Mouse (Mus musculus) stomach, embryonic 14.5 days (tissue): ENCODE data around the gene Cd24a. TPM values are rescaled to one million over a fixed set of nuclear protein-coding genes. Genes with fewer than 3 reads are reported as not detected.
A peak's percentile ranks its signal among the peaks of the same experiment; 100 is the strongest.

Experiments used
- ATAC-seq: fragments of 200-750 bp; cut with Nextera tagmentation; 2 replicates; pipeline ENCODE4 v1.8.0; 2017; ENCODE audit warnings: low read depth, moderate TSS enrichment; ENCODE audit not compliant: insufficient number of reproducible peaks, insufficient read depth, low FRiP score
- H3K27ac ChIP-seq: fragments of 300-500 bp; sonication (generic); 2 replicates; pipeline ENCODE4 v1.5.1; 2014; ENCODE audit warnings: mild to moderate bottlenecking, low read length, moderate library complexity, mixed read lengths
- H3K27me3 ChIP-seq: fragments of 300-500 bp; sonication (generic); 2 replicates; pipeline ENCODE4 v1.6.1; 2014; ENCODE audit warnings: low read length, control low read depth, mixed read lengths; ENCODE audit not compliant: control insufficient read depth, insufficient read depth
- H3K36me3 ChIP-seq: fragments of 300-500 bp; sonication (generic); 2 replicates; pipeline ENCODE4 v1.6.1; 2014; ENCODE audit warnings: mild to moderate bottlenecking, control low read depth, low read length, moderate library complexity, mixed read lengths; ENCODE audit not compliant: control insufficient read depth, insufficient read depth
- H3K4me1 ChIP-seq: fragments of 300-500 bp; sonication (generic); 2 replicates; pipeline ENCODE4 v1.6.1; 2014; ENCODE audit warnings: low read length, control low read depth, mixed read lengths; ENCODE audit not compliant: control insufficient read depth, insufficient read depth
- H3K4me2 ChIP-seq: fragments of 300-500 bp; sonication (generic); replicated peaks from 2 replicates; pipeline ENCODE4 v1.6.1; 2014; ENCODE audit warnings: low read depth, low read length, control low read depth
- H3K4me3 ChIP-seq: fragments of 300-500 bp; sonication (generic); 2 replicates; pipeline ENCODE4 v1.5.1; 2014; ENCODE audit warnings: low read depth, low read length, control low read depth
- H3K9ac ChIP-seq: fragments of 300-500 bp; sonication (generic); replicated peaks from 2 replicates; pipeline ENCODE4 v1.6.1; 2014; ENCODE audit warnings: low read depth, mild to moderate bottlenecking, control low read depth, low read length, moderate library complexity, mixed read lengths
- H3K9me3 ChIP-seq: fragments of 300-500 bp; sonication (generic); 2 replicates; pipeline ENCODE4 v1.6.1; 2016; ENCODE audit warnings: low read depth, low read length, control low read depth; ENCODE audit not compliant: control insufficient read depth
- WGBS: fragments of 180-500 bp; shearing (Covaris S2); extraction: QIAGEN DNeasy Blood & Tissue Kit; methylation state at CpG from one replicate; pipeline ENCODE4 v1.1.7; 2014; 5-methylcytosine and 5-hydroxymethylcytosine counted together
- polyA plus RNA-seq: library from polyadenylated mRNA; unstranded; fragments of >200 nt; fragmentation: Nextera tagmentation; extraction: Ambion mirVana; gene quantifications from 2 replicates; pipeline ENCODE4 v1.2.1, GENCODE M21; 2014

The Cd24a gene
- polyA plus RNA-seq, 1 experiment from 2014 or later, result 351 TPM

DNA sequence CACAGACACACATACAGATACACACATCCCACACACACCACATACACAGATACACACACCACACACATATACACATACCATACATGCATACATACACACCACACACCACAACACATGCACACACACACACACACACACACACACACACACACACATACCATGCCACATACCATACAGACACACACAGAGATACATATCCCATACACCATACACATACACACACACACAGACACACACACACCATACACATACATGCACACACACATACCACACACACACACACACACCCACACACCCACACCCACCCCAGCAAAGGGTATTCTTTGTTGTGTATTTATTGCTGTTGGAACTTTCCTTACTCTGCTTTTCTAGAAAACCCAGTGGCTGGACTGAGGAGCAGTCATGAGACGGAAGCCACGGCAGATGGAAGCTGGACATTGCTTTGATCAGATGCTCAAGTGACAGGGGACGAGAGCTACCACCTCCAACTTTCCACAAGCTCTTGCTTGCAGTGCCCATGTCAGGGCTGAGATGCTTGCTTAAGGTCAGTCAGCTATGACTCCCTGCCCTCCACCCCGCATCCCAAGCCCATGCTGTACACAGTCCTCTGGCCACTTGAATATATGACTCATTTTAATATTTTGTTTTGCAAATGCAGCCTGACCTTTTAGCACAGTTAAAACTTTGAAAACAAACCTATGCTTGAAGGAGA, 26.0 kb downstream of the Cd24a start:
- no peak overlapping the region for H3K4me2 ChIP-seq
- H3K27ac ChIP-seq, result peak overlapping the region; percentile 27; the same call in 1 of the 2 replicates
- no peaks in the 10 kb centered on the region for H3K27me3 ChIP-seq
- H3K9ac ChIP-seq, result no peak overlapping the region
- H3K4me1 ChIP-seq, result peaks cover 22% of the 10 kb centered on the region
- no peak for ATAC-seq
- WGBS, result 72% methylated on average over 4 of the region's 4 CpGs
- H3K4me3 ChIP-seq, result no peak overlapping the region
- H3K36me3 ChIP-seq, result no peaks in the 10 kb centered on the region
- no peaks in the 10 kb centered on the region for H3K9me3 ChIP-seq

DNA sequence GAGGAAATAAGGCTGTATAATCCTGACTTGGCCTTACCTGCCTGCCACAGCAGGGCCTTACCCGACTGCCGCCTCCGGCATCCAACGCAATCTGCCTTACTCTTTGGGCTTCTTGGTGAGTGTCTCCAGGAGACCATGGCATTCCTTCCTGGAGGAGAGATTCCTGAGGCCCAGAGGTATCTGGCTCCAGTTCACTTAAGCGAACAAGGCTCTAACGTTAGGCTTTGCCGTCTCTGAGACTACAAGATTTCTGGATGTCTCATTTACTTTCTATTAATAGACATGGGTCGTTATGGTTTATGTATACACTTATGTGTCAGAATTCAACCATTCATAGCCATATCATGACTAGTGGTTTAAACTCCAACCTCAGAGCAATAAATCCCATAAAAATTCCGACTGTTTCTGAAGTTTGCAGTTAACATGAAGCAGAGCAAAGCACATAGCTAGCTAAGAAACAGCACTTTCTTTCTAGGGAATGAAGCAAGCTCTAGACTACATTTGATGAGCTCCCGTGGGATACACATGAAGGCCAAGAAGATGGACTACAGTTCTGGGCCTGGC, 26.7 kb downstream of the Cd24a start:
- Histone ChIP-seq H3K4me3 (no peak overlapping the region), H3K4me1 (peaks cover 22% of the 10 kb centered on the region), H3K9me3 (no peaks in the 10 kb centered on the region), H3K27ac (peak overlapping the region; percentile 27; the same call in 1 of the 2 replicates), H3K9ac (no peak overlapping the region), H3K36me3 (no peaks in the 10 kb centered on the region), H3K27me3 (no peaks in the 10 kb centered on the region), H3K4me2 (no peak overlapping the region)
- ATAC-seq, result peak; percentile 20; the same call in 1 of the 2 replicates
- 42% methylated on average over 10 of the region's 10 CpGs for WGBS

DNA sequence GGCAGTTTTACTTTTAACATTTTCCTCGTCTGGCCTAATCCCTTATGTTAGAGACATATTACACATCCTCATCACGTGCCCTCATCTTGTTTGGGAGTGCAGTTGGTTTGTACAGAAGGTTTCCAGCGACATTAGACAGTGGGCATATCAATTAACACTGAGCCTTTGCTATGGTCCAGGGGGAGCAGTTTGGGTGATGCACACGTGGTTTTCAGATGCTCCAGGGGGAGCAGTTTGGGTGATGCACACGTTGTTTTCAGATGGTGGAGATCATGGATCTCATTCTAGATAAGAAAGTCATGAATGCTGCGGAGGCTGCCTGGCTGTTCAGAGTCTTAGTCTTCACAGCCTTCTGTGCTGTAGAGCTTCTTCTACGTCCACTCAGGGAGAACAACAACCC, 27.8 kb downstream of the Cd24a start:
- Histone ChIP-seq H3K27ac (no peak overlapping the region), H3K4me1 (peaks cover 22% of the 10 kb centered on the region), H3K36me3 (no peaks in the 10 kb centered on the region), H3K9me3 (no peaks in the 10 kb centered on the region), H3K27me3 (no peaks in the 10 kb centered on the region), H3K4me3 (no peak overlapping the region), H3K4me2 (no peak overlapping the region), H3K9ac (no peak overlapping the region)
- ATAC-seq, result no peak
- WGBS, result 78% methylated on average over 7 of the region's 7 CpGs

DNA sequence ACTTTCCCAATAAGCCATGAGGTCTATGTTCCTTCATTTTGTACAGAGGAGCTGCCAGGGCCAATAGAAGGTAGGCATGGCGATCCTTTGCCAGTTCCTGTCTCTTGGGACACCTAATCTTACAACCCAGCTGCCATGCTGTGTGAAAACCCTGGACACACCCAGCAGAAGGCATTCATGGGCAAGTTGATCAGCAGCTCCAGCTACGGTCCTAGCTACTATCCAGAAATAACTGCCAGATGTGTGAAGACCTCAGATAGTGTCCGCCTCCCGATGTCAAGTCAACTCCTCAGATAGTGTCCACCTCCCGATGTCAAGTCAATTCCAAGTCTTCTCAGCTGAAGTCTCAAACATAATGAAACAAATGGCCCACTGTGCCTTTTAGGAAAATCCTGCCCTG, 31.4 kb downstream of the Cd24a start:
- Histone ChIP-seq H3K27ac (no peak overlapping the region), H3K27me3 (no peaks in the 10 kb centered on the region), H3K9ac (no peak overlapping the region), H3K4me3 (no peak overlapping the region), H3K36me3 (no peaks in the 10 kb centered on the region), H3K4me1 (peaks cover 6% of the 10 kb centered on the region; the same call in 1 of the 2 replicates), H3K9me3 (no peaks in the 10 kb centered on the region), H3K4me2 (no peak overlapping the region)
- ATAC-seq, result peak; percentile 82; the same call in 1 of the 2 replicates
- 88% methylated on average over 5 of the region's 5 CpGs for WGBS

DNA sequence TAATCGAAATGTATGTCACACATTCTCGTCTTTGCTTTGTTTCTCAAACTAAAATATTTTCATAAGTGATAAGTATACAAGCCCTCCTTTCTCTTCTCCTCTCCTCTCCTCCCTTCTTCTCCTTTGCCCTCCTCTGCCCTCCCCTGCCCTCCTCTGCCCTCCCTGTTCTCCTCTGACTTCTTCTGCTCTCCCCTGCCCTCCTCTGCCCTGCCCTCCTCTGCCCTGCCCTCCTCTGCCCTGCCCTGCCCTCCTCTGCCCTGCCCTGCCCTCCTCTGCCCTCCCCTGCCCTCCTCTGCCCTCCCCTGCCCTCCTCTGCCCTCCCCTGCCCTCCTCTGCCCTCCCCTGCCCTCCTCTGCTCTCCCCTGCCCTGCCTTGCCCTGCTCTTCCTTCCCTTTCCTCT, 31.9 kb downstream of the Cd24a start:
- no peaks in the 10 kb centered on the region for H3K9me3 ChIP-seq
- no peak overlapping the region for H3K4me3 ChIP-seq
- no peaks in the 10 kb centered on the region for H3K27me3 ChIP-seq
- H3K9ac ChIP-seq, result no peak overlapping the region
- no peak overlapping the region for H3K27ac ChIP-seq
- H3K4me2 ChIP-seq, result no peak overlapping the region
- WGBS, result 76% methylated on average over 2 of the region's 2 CpGs
- H3K36me3 ChIP-seq, result no peaks in the 10 kb centered on the region
- H3K4me1 ChIP-seq, result 0 out of 2 replicates have a peak, but pooled peaks cover 3% of the 10 kb centered on the region
- ATAC-seq, result no peak

DNA sequence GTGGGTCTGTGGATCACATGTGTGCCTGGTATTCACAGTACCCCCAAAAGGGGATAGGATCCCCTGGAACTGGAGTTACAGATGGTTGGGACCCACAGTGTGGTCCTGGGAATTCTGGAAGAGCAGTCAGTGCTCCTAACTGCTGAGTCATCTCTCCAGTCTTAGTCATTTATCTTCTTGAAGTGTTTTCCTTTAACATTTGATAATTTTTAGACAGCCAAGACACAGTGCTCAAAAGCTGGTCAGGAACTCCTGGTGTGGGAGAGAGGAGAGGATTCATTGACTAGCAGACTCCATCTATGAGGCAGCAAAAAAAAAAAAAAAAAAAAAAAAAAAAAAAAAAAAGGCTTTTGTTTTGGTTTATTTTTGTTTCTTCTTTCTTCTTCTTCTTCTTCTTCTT, 33.0 kb downstream of the Cd24a start:
- Histone ChIP-seq H3K9ac (no peak overlapping the region), H3K27me3 (no peaks in the 10 kb centered on the region), H3K4me1 (no peaks in the 10 kb centered on the region), H3K36me3 (no peaks in the 10 kb centered on the region), H3K9me3 (no peaks in the 10 kb centered on the region), H3K27ac (no peak overlapping the region), H3K4me3 (no peak overlapping the region), H3K4me2 (no peak overlapping the region)
- ATAC-seq, result no peak

DNA sequence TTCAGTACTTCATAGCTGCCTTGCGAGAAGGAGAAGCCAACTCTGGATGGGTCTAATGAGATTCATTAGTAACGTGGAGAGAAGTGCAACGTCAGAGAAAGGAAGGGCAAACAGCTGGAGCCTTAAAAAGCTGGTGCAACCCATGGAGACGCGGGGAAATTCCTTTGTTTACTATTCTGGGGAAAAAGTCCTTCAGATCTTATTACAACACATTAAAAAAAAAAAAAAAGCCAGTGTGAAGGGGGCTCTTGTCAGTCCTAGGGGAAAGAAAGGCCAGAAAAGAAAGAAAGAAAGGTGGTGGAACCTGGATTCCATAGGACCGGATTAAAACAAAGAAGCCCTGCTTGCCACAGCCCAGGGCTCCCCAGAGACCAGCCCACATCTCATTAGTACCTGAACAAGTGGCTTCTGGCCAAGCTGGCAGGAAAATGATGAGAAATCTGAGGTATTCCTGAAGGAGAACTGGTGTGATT, 41.0 kb downstream of the Cd24a start:
- no peak overlapping the region for H3K27ac ChIP-seq
- ATAC-seq, result no peak
- no peaks in the 10 kb centered on the region for H3K27me3 ChIP-seq
- 6% methylated on average over 6 of the region's 6 CpGs for WGBS
- H3K4me2 ChIP-seq, result 0 out of 2 replicates have a peak overlapping the region, but pooled peaks have one; percentile 16
- H3K9ac ChIP-seq, result no peak overlapping the region
- H3K4me1 ChIP-seq, result peaks cover 11% of the 10 kb centered on the region; the same call in 1 of the 2 replicates
- no peaks in the 10 kb centered on the region for H3K36me3 ChIP-seq
- H3K4me3 ChIP-seq, result no peak overlapping the region
- H3K9me3 ChIP-seq, result no peaks in the 10 kb centered on the region

DNA sequence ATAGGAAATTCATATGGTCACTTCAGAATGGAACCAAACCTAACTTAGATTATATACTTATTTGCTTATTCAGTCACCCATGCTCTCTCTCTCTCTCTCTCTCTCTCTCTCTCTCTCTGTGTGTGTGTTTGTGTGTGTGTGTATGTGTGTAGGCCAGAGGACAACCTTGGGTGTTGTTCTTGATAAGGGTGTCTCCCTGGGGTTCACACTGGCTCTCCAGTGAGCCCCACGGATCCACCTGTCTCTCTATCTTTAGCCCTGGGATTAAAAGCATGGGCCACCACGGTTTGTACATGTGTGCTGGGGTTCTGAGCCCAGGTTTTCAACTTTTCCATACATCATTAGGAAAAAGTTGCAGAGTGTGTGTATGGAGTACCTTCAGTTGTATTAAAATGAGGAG, 41.9 kb downstream of the Cd24a start:
- Histone ChIP-seq H3K4me2 (no peak overlapping the region), H3K4me3 (no peak overlapping the region), H3K9me3 (no peaks in the 10 kb centered on the region), H3K27me3 (no peaks in the 10 kb centered on the region), H3K27ac (no peak overlapping the region), H3K4me1 (peaks cover 11% of the 10 kb centered on the region; the same call in 1 of the 2 replicates), H3K36me3 (no peaks in the 10 kb centered on the region), H3K9ac (no peak overlapping the region)
- 73% methylated on average over 2 of the region's 2 CpGs for WGBS
- ATAC-seq, result no peak
